Mouse (Mus musculus): ENCODE results near the gene Cpb1.

DNA sequence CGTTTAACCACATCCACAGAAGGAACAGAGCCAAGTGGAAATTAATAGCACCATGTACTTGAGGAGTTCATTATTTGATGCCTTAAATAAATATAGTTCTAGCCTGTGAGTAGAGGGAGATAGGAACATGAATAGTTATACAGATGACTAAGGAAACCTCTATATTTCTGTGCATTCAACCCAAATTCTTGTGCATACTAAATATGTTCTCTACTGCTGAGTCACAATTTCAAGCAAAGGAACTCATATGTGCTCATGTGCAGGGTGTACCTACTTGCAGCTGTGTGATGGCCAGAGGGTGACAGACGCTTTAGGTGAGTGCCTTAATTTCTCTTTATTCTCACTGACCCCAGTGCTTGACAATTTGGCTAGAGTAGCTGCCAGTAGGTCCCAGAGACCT is 50.1 kb downstream of the Cpb1 start:
- TF ChIP-seq CTCF (IDR thresholded peaks at IDR 0.05; ENCODE audit: insufficient read depth, low read depth, low read length): no peak
- TF ChIP-seq POLR2A (IDR thresholded peaks at IDR 0.05; ENCODE audit: insufficient read depth, low read depth, low read length): no peak

All from olfactory bulb, adult 2 months (tissue).